Mouse (Mus musculus) layer of hippocampus, adult 2 months (tissue): ENCODE data around the gene Adssl1. TPM values are rescaled to one million over a fixed set of nuclear protein-coding genes. Genes with fewer than 3 reads are reported as not detected.
A peak's percentile ranks its signal among the peaks of the same experiment; 100 is the strongest.

Experiments
- DNase-seq, 2 experiments: peaks; one replicate each; pipeline ENCODE4 v3.0.0; 2022; ENCODE audit warnings: low spot score in 2 of 2
- H3K27ac ChIP-seq: fragments of 200-600 bp; 2 replicates; pipeline ENCODE4 v1.8.1; 2022
- H3K4me3 ChIP-seq: fragments of 200-600 bp; 2 replicates; pipeline ENCODE4 v1.8.1; 2022; ENCODE audit warnings: mild to moderate bottlenecking
- CTCF ChIP-seq: fragments of 200-600 bp; conservative IDR thresholded peaks from 2 replicates; pipeline ENCODE4 v1.8.1; 2022; ENCODE audit warnings: antibody characterized with exemption, mild to moderate bottlenecking, moderate library complexity
- total RNA-seq, 2 experiments: library from RNA; stranded (reverse); gene quantifications; 2 replicates each; pipeline ENCODE4 v1.2.3; 2021

Gene Adssl1
- total RNA-seq, 2 experiments from 2014 or later: 10.1 to 10.6 TPM

- no peak for DNase-seq
- Histone ChIP-seq H3K27ac (no peak overlapping the region), H3K4me3 (no peak overlapping the region)
- TF ChIP-seq CTCF: no peak
Observed at GRCm38 (mm10) chr12:112632084-112632777, 12.4 kb downstream of the Adssl1 start.

- DNase-seq: no peak
- Histone ChIP-seq H3K4me3 (no peak overlapping the region), H3K27ac (no peak overlapping the region)
- no peak for TF ChIP-seq CTCF
Observed at GRCm38 (mm10) chr12:112632907-112633306, 13.1 kb downstream of the Adssl1 start.

GRCm38 (mm10) chr12:112633686-112634085 is 13.8 kb downstream of the Adssl1 start:
- no peak overlapping the region for H3K4me3 ChIP-seq
- no peak overlapping the region for H3K27ac ChIP-seq
- peak; percentile 32 for TF ChIP-seq CTCF
- DNase-seq: no peak

GRCm38 (mm10) chr12:112639526-112639925 is 19.7 kb downstream of the Adssl1 start:
- H3K27ac ChIP-seq: no peak overlapping the region
- no peak for TF ChIP-seq CTCF

GRCm38 (mm10) chr12:112643126-112643525 is 23.3 kb downstream of the Adssl1 start:
- TF ChIP-seq CTCF: no peak
- no peak for DNase-seq
- H3K27ac ChIP-seq: no peak overlapping the region
- no peak overlapping the region for H3K4me3 ChIP-seq

More at GRCm38 (mm10) chr12:112639526-112639925, 19.7 kb downstream of the Adssl1 start:
- DNase-seq: no peak
- H3K4me3 ChIP-seq: no peak overlapping the region

- peak within 1 kb of the TSS; percentile 73 for H3K4me3 ChIP-seq
- peak; percentile 97 for DNase-seq
- H3K27ac ChIP-seq: peak within 1 kb of the TSS; percentile 87
- 0 out of 2 replicates have a peak, but pooled peaks have one; percentile 22 for TF ChIP-seq CTCF
Observed at GRCm38 (mm10) chr12:112644180-112644854, 24.5 kb downstream of the Adssl1 start, which contains the start of gene Siva1. TSS of gene Siva1 (plus strand) at chr12:112644679.

- peak in 1 of 2 experiments; percentile 53 for DNase-seq
- peak overlapping the region; percentile 87 for H3K27ac ChIP-seq
- no peak for TF ChIP-seq CTCF
- peak overlapping the region; percentile 73 for H3K4me3 ChIP-seq
Observed at GRCm38 (mm10) chr12:112644855-112645506, 25.1 kb downstream of the Adssl1 start.

- H3K4me3 ChIP-seq: no peak overlapping the region; the same call in 1 of the 2 replicates
- DNase-seq: no peak
- no peak overlapping the region for H3K27ac ChIP-seq
- no peak for TF ChIP-seq CTCF
Observed at GRCm38 (mm10) chr12:112646139-112646538, 26.3 kb downstream of the Adssl1 start.

- no peak overlapping the region for H3K4me3 ChIP-seq
- H3K27ac ChIP-seq: no peak overlapping the region
- TF ChIP-seq CTCF: no peak
- no peak for DNase-seq
Observed at GRCm38 (mm10) chr12:112648081-112648480, 28.2 kb downstream of the Adssl1 start.

- no peak for DNase-seq
- TF ChIP-seq CTCF: no peak
- H3K27ac ChIP-seq: peak overlapping the region; percentile 76; the same call in 1 of the 2 replicates
Observed at GRCm38 (mm10) chr12:112651778-112652439, 32.1 kb downstream of the Adssl1 start.

GRCm38 (mm10) chr12:112653157-112653824 is 33.4 kb downstream of the Adssl1 start:
- DNase-seq: peak; percentile 78 to 89
- no peak overlapping the region for H3K4me3 ChIP-seq
- 0 out of 2 replicates have a peak overlapping the region, but pooled peaks have one; percentile 20 for H3K27ac ChIP-seq
- TF ChIP-seq CTCF: peak; percentile 96

More at GRCm38 (mm10) chr12:112651778-112652439, 32.1 kb downstream of the Adssl1 start:
- H3K4me3 ChIP-seq: no peak overlapping the region

- DNase-seq: no peak
- H3K4me3 ChIP-seq: no peak overlapping the region
- no peak for TF ChIP-seq CTCF
- no peak overlapping the region for H3K27ac ChIP-seq
Observed at GRCm38 (mm10) chr12:112654076-112654475, 34.2 kb downstream of the Adssl1 start.
